Mouse (Mus musculus) adrenal gland, adult 8-10 months (tissue): ENCODE measurements at regions not wholly inside any gene's neighbourhood (a gene's known extent, or its start where the extent isn't known, plus 50 kb on each side); places are given as distances from the start of the nearest gene placed in this dataset.

Source experiments
- DNase-seq: peaks from one replicate; pipeline ENCODE4 v3.0.0; 2022

- no peak for DNase-seq
Observed at GRCm38 (mm10) chr1:39102126-39102905, 91.2 kb upstream of the Npas2 start.

GRCm38 (mm10) chr1:39102989-39103910 lies 90.3 kb upstream of the Npas2 start:
- DNase-seq: no peak

DNA sequence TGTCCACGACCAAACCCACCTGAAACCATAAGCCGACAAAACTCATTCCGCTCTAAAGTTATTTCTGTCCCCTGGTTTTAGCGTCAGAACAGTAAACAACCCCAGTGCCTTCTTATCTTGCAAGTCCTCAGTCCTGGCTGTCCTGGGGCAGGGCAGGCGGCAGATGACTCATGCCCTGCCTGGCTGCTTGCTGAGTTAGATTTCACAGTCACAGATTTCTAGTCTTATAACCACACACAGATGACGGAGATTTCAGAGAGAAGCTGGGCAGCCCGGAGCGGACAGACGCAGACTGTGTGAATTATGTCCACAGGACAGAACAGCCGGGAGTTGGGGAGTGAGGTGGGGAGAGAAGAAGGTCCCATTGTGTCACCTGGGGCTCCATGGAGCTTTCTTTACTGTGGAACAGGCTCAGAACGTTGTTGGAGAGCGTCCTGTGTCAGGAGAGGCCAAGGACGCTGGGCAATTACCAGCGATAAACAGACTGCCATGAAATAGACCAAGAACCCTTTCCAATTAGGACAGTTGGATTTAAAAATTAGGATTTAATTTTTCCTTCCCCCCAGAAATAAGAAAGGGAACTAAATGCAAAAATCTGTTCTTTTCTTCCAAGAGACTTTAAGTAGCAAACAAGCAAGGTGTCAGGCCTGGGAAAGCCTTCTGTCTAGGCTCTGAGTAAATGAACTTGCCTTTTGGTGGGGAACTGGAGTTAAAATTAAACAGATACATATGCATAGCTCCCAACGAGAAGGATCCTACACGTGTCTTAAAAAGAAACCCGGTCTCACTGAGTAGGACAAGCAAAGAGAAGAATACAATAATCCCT lies 87.8 kb upstream of the Npas2 start:
- DNase-seq: peak; percentile 72

GRCm38 (mm10) chr1:39106372-39106643 lies 87.2 kb upstream of the Npas2 start:
- no peak for DNase-seq

DNA sequence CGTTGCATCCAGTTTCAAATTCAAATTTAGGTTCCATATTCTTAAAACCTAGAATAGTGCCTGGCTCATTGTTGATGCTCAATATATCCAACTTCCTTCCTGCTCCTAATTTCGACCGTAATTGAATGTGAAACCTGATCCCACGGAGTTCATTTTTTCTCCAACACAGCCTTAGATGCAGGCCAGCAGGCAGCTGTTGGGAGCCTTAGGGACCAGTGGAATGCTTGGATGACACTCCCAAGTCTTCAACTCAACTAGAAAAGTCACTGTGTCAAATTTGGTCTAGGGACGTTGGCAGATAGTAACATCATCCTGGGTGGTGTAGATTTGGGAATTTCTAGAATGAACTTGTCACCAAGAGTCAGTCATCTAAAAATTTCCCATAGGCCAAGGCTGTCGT lies 86.9 kb upstream of the Npas2 start:
- no peak for DNase-seq

DNA sequence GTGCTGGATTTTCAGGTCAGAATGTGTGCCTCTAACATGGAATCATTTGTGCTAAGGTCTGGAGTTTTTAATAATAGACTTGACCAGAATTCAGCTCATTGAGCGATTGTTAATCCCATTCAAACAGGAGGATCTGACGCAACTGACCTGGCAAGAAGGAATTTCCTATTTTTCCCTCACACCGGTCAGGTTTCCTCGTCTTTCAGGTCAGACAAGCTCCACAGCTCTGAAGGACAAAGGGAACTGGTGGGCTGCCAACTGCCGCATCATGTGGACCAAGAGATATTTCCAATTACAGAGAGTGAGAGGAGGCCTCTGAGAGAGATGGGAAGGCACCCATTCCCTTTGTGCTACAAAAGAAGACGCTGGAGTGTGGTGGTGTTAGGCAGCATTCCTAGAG lies 77.2 kb upstream of the Npas2 start:
- DNase-seq: no peak

- no peak for DNase-seq
Observed at GRCm38 (mm10) chr1:39122316-39123015, 71.1 kb upstream of the Npas2 start.

GRCm38 (mm10) chr1:39123081-39123812 lies 70.3 kb upstream of the Npas2 start:
- DNase-seq: no peak

- no peak for DNase-seq
Observed at GRCm38 (mm10) chr1:39123813-39124146, 69.8 kb upstream of the Npas2 start.

DNA sequence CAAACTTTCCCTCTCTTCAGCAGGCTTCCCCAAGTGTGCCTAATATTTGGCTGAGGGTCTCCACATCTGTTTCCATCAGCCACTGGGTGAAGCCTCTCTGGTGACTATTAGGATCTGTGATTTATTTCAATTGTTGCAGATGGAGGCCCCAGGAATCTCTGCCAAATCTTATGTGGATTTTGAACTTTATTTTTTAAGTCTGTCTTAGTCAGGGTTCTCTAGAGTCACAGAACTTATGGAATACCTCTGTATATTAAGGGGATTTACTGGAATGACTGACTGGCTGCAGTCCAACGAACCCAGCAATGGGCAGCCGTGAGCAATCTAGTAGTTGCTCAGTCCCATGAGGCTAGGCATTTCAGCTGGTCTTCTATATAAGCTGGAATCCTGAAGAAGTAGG lies 59.0 kb upstream of the Npas2 start:
- no peak for DNase-seq

DNA sequence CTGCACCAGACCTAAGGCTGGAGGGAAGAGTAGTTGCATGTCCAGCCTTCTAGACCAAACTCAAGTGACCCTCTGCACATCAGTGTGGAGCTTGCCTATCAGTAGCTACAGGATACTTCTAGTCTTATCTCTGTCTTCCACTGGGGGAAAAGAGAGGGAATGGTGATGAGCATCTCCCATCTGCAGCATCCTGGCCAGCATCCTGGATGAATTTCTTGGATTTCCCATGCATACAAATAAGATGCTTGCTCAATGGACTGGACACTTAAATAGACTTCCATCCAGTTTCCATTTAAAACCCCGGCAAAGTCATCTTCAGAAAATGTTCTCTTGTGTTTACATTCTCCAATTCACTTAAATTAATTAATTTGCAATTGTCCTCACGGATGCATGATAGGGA lies 50.5 kb upstream of the Npas2 start:
- no peak for DNase-seq

DNA sequence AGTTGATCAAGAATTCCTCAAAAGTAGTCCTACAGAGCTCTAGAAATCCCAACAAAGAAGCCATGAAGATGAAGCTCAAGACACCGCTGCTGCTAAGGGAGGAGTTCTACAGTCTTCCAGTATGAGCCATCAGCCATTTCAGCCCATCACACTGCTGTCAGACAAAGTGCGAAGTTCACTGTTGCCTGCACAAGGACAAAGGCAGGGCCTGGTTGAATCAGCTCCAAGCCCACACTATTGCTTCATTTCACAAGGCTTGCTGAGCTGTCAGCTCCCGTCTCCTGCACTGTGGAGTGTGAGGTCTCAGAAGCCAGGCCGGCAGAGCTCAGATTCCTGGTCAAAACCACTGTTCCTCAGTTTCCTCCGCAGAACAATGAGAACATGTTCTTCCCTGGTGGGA lies 49.9 kb upstream of the Npas2 start:
- peak; percentile 53 for DNase-seq
